Mouse (Mus musculus): ENCODE measurements at regions not wholly inside any gene's neighbourhood (a gene's known extent, or its start where the extent isn't known, plus 50 kb on each side); places are given as distances from the start of the nearest gene placed in this dataset.

GRCm38 (mm10) chr6:51349771-51350170 is 82.7 kb upstream of the Nfe2l3 start:
- no peaks in the 10 kb centered on the region for H3K36me3 ChIP-seq
- no peak overlapping the region for H3K9ac ChIP-seq
- H3K4me3 ChIP-seq: no peak overlapping the region
- 46% methylated on average over 3 of the region's 3 CpGs for WGBS
- no peak overlapping the region for H3K27ac ChIP-seq
- no peaks in the 10 kb centered on the region for H3K9me3 ChIP-seq
- H3K4me2 ChIP-seq (replicated peaks): no peak overlapping the region
- H3K27me3 ChIP-seq: no peaks in the 10 kb centered on the region
- no peaks in the 10 kb centered on the region for H3K4me1 ChIP-seq
- ATAC-seq (ENCODE audit: low FRiP score, low read depth): no peak

DNA sequence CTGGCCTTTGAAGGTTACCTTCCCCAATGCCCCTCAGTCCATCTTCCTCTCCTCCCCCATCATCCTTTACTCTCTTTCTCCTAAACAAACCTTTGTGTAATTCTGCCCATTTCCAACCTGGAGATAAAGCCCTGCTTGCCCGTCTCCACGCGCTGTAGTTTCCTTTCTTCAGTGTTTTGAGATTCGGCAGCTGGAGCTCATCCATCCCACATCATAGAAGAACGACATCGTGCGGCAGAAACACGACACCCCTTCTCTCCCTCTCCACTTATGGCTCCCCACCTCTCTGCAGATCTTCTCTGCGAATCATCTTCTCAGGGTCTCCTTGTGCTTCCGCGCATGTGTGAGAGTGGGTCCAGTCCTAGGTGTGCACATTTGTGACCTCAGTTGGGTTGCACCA is 77.4 kb upstream of the Nfe2l3 start:
- Histone ChIP-seq H3K9me3 (no peaks in the 10 kb centered on the region), H3K27me3 (no peaks in the 10 kb centered on the region), H3K4me2 (replicated peaks) (no peak overlapping the region), H3K4me1 (no peaks in the 10 kb centered on the region), H3K36me3 (no peaks in the 10 kb centered on the region), H3K27ac (no peak overlapping the region), H3K4me3 (no peak overlapping the region), H3K9ac (no peak overlapping the region)
- 67% methylated on average over 11 of the region's 11 CpGs for WGBS
- ATAC-seq (ENCODE audit: low FRiP score, low read depth): no peak

DNA sequence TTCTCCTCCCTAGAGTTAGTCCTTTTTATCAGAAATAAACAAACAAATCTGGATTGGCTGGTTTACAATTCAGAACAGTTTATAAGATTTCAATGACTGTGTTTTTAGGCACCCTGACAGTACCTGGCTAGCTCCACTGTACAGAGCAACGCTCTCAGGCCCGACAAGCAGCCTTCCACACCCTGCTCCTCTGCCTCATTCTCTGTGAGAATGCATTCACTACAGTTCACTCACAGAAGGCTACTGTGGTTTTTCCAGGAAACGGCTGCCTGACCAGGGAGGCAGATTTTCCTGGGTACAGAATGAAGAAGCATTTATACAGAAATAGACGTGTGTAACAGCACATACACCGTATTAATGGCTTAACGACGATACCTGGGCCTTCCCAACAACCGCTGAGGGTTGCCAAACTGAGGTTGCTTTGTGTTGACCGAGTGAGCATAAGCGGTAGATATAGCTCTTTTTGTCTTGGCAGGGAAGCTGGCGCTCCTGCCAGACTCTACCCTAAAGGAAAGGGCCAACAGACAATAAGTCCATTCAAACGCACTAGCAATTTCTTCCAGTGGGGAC is 70.8 kb upstream of the Nfe2l3 start:
- Histone ChIP-seq H3K36me3 (no peaks in the 10 kb centered on the region), H3K27me3 (no peaks in the 10 kb centered on the region), H3K4me3 (no peak overlapping the region; the same call in 1 of the 2 replicates), H3K9me3 (no peaks in the 10 kb centered on the region), H3K4me1 (peaks cover 15% of the 10 kb centered on the region), H3K27ac (peak overlapping the region; percentile 78; the same call in 1 of the 2 replicates), H3K9ac (no peak overlapping the region), H3K4me2 (replicated peaks) (0 out of 2 replicates have a peak overlapping the region, but pooled peaks have one; percentile 58)
- peak; percentile 67 for ATAC-seq (ENCODE audit: low FRiP score, low read depth)
- 62% methylated on average over 12 of the region's 12 CpGs for WGBS

GRCm38 (mm10) chr6:51362475-51363226 is 69.8 kb upstream of the Nfe2l3 start:
- H3K4me3 ChIP-seq: peak overlapping the region; percentile 27

DNA sequence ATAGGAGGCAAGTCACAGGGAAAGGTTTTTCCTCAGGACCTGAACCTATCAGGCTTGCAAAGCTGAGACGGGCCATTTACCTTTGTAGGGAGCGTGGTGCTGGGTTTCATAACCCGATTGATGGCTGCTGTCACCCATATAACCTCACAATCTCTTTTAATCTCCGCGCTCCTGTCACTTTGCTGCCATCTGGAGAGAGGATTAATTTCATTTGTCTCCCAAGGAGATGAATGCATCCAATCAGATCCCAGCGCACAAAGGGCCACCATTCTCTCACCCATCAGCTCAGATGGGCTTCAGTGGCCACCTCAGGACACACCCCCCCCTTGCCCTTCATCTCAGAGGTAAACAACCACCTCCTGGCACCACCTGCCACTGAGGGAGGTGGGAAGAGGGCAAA is 67.7 kb upstream of the Nfe2l3 start:
- peaks cover 20% of the 10 kb centered on the region for H3K4me1 ChIP-seq
- 71% methylated on average over 6 of the region's 6 CpGs for WGBS
- H3K27me3 ChIP-seq: no peaks in the 10 kb centered on the region
- H3K36me3 ChIP-seq: no peaks in the 10 kb centered on the region
- no peak for ATAC-seq (ENCODE audit: low FRiP score, low read depth)
- no peak overlapping the region for H3K27ac ChIP-seq
- no peak overlapping the region for H3K4me3 ChIP-seq
- H3K9me3 ChIP-seq: no peaks in the 10 kb centered on the region
- H3K9ac ChIP-seq: no peak overlapping the region
- H3K4me2 ChIP-seq (replicated peaks): no peak overlapping the region

More at GRCm38 (mm10) chr6:51362475-51363226, 69.8 kb upstream of the Nfe2l3 start:
- H3K9ac ChIP-seq: no peak overlapping the region
- H3K27ac ChIP-seq: peak overlapping the region; percentile 78
- no peaks in the 10 kb centered on the region for H3K27me3 ChIP-seq
- H3K36me3 ChIP-seq: no peaks in the 10 kb centered on the region
- H3K4me2 ChIP-seq (replicated peaks): peak overlapping the region; percentile 58
- no peaks in the 10 kb centered on the region for H3K9me3 ChIP-seq
- ATAC-seq (ENCODE audit: low FRiP score, low read depth): peak; percentile 69; the same call in 1 of the 2 replicates
- peaks cover 15% of the 10 kb centered on the region for H3K4me1 ChIP-seq
- WGBS: 6% methylated on average over 15 of the region's 15 CpGs

DNA sequence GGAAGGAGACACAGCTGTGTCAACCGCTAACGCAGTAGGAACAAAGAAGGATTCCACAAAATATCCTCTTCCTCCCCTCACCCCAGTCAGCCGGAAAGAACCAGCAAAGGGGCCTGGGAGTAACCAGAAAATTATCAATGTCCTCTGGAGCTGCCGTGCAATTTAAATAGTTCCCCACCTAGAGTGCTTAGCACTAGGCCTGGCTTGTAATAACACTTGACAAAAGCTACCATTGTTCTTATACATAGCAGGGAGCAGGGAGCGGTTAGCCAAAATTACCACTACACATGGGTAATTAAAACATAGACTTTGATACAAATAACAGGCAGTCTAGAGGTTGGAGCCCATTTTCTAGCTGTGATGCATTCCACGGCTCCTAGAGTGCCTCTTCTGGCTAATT is 62.7 kb upstream of the Nfe2l3 start:
- Histone ChIP-seq H3K27ac (0 out of 2 replicates have a peak overlapping the region, but pooled peaks have one; percentile 44), H3K36me3 (no peaks in the 10 kb centered on the region), H3K9me3 (no peaks in the 10 kb centered on the region), H3K4me2 (replicated peaks) (no peak overlapping the region), H3K4me1 (peaks cover 31% of the 10 kb centered on the region), H3K27me3 (no peaks in the 10 kb centered on the region), H3K9ac (no peak overlapping the region), H3K4me3 (no peak overlapping the region)
- ATAC-seq (ENCODE audit: low FRiP score, low read depth): no peak; the same call in 1 of the 2 replicates
- 55% methylated on average over 6 of the region's 6 CpGs for WGBS

GRCm38 (mm10) chr6:51372357-51372756 is 60.1 kb upstream of the Nfe2l3 start:
- no peak overlapping the region for H3K9ac ChIP-seq
- 45% methylated on average over 7 of the region's 7 CpGs for WGBS
- H3K27ac ChIP-seq: peak overlapping the region; percentile 15; the same call in 1 of the 2 replicates
- no peaks in the 10 kb centered on the region for H3K36me3 ChIP-seq
- no peak overlapping the region for H3K4me2 ChIP-seq (replicated peaks)
- H3K4me1 ChIP-seq: peaks cover 31% of the 10 kb centered on the region
- no peaks in the 10 kb centered on the region for H3K27me3 ChIP-seq
- H3K9me3 ChIP-seq: no peaks in the 10 kb centered on the region
- H3K4me3 ChIP-seq: no peak overlapping the region
- ATAC-seq (ENCODE audit: low FRiP score, low read depth): no peak; the same call in 1 of the 2 replicates

- Histone ChIP-seq H3K9me3 (no peaks in the 10 kb centered on the region), H3K4me3 (no peak overlapping the region), H3K36me3 (no peaks in the 10 kb centered on the region), H3K4me1 (0 out of 2 replicates have a peak, but pooled peaks cover 3% of the 10 kb centered on the region), H3K27ac (no peak overlapping the region), H3K9ac (no peak overlapping the region), H3K4me2 (replicated peaks) (no peak overlapping the region), H3K27me3 (no peaks in the 10 kb centered on the region)
- WGBS: 86% methylated on average over 3 of the region's 3 CpGs
- no peak for ATAC-seq (ENCODE audit: low FRiP score, low read depth)
These were observed 54.0 kb upstream of the Nfe2l3 start for GRCm38 (mm10) chr6:51378436-51378835.

DNA sequence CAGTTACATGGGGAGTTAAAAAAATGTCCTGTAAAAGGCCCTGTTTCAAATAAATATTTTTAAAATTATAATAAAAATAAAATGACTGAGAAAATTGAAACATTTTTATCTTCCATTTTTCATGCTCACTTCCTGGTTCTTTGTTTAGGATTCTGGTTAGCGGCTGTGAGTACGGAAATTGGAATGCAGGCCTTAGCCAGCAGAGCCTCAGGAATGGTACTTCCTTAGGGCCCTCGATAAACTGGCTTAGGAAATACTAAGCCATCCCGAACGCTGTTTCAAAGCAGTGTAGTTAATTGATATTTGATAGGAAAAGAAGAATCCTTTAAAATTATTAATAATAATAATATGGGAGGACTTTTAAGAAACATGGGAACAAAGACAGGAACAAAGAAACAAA is 53.4 kb upstream of the Nfe2l3 start:
- Histone ChIP-seq H3K27ac (peak overlapping the region; percentile 88), H3K4me3 (peak overlapping the region; percentile 46), H3K9ac (peak overlapping the region; percentile 77), H3K9me3 (no peaks in the 10 kb centered on the region), H3K4me1 (0 out of 2 replicates have a peak, but pooled peaks cover 5% of the 10 kb centered on the region), H3K36me3 (no peaks in the 10 kb centered on the region), H3K4me2 (replicated peaks) (peak overlapping the region; percentile 63), H3K27me3 (no peaks in the 10 kb centered on the region)
- ATAC-seq (ENCODE audit: low FRiP score, low read depth): no peak
- WGBS: 8% methylated on average over 5 of the region's 5 CpGs

GRCm38 (mm10) chr6:51379560-51380274 is 52.8 kb upstream of the Nfe2l3 start:
- WGBS: 9% methylated on average over 36 of the region's 36 CpGs
- ATAC-seq (ENCODE audit: low FRiP score, low read depth): peak; percentile 71
- no peaks in the 10 kb centered on the region for H3K36me3 ChIP-seq
- H3K4me3 ChIP-seq: peak overlapping the region; percentile 46
- 0 out of 2 replicates have a peak, but pooled peaks cover 5% of the 10 kb centered on the region for H3K4me1 ChIP-seq
- H3K4me2 ChIP-seq (replicated peaks): peak overlapping the region; percentile 63
- peak overlapping the region; percentile 77 for H3K9ac ChIP-seq
- no peaks in the 10 kb centered on the region for H3K9me3 ChIP-seq
- H3K27ac ChIP-seq: peak overlapping the region; percentile 88
- no peaks in the 10 kb centered on the region for H3K27me3 ChIP-seq

- Histone ChIP-seq H3K27ac (no peak overlapping the region), H3K4me3 (no peak overlapping the region), H3K9ac (no peak overlapping the region), H3K36me3 (no peaks in the 10 kb centered on the region), H3K4me1 (0 out of 2 replicates have a peak, but pooled peaks cover 5% of the 10 kb centered on the region), H3K27me3 (no peaks in the 10 kb centered on the region), H3K4me2 (replicated peaks) (peak overlapping the region; percentile 63; the same call in 1 of the 2 replicates), H3K9me3 (no peaks in the 10 kb centered on the region)
- no peak for ATAC-seq (ENCODE audit: low FRiP score, low read depth)
- WGBS: 87% methylated on average over 4 of the region's 4 CpGs
These were observed 52.2 kb upstream of the Nfe2l3 start for GRCm38 (mm10) chr6:51380275-51380575.

DNA sequence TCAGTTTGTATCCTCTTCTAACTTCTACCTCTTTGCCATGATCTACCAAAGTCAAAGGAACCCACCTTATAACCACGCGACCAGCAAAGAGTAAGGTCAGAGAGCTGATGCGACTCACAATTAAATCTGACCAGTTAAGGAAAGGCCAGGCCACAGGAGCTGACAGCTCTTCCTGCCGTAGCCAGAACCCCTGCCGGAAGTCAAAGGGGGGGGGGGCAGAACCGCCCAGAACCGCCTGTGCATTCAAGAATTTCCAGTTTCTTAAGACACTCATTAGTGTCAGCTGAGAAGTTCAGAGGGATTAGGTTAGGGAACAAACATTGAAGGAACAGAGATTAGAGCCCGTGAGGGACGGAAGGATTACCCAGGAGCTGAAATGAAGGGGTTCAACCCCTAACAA is 51.0 kb upstream of the Nfe2l3 start:
- Histone ChIP-seq H3K4me1 (0 out of 2 replicates have a peak, but pooled peaks cover 5% of the 10 kb centered on the region), H3K36me3 (no peaks in the 10 kb centered on the region), H3K9ac (no peak overlapping the region), H3K4me3 (no peak overlapping the region), H3K27ac (no peak overlapping the region), H3K9me3 (no peaks in the 10 kb centered on the region), H3K4me2 (replicated peaks) (no peak overlapping the region), H3K27me3 (no peaks in the 10 kb centered on the region)
- no peak for ATAC-seq (ENCODE audit: low FRiP score, low read depth)
- WGBS: 54% methylated on average over 9 of the region's 9 CpGs
